Mouse (Mus musculus) olfactory bulb, adult 2 months (tissue): Measurements from ENCODE around the gene Pik3ip1.
A peak's percentile ranks its signal among the peaks of the same experiment; 100 is the strongest.

Experiments used
- CTCF ChIP-seq: fragments of 200-500 bp; IDR thresholded peaks from 2 replicates; pipeline ENCODE4 v1.5.1; 2012; ENCODE audit warnings: low read depth, mild to moderate bottlenecking, low read length, moderate library complexity; ENCODE audit not compliant: insufficient read depth
- POLR2A ChIP-seq: fragments of 200-500 bp; IDR thresholded peaks from 2 replicates; pipeline ENCODE4 v1.6.1; 2012; ENCODE audit warnings: mild to moderate bottlenecking, low read depth, low read length, moderate library complexity; ENCODE audit not compliant: insufficient read depth

GRCm38 (mm10) chr11:3290640-3291310 is 39.4 kb upstream of the Pik3ip1 start:
- no peak for TF ChIP-seq CTCF
- TF ChIP-seq POLR2A: 0 out of 2 replicates have a peak, but pooled peaks have one; percentile 5
